Mouse (Mus musculus) testis, adult 2 months (tissue): ENCODE measurements around the gene Tpi1.

Source experiments
- CTCF ChIP-seq: fragments of 200-500 bp; IDR thresholded peaks from 2 replicates; pipeline ENCODE4 v1.5.1; 2012; ENCODE audit warnings: low read depth, mild to moderate bottlenecking, inconsistent platforms, low read length, moderate library complexity; ENCODE audit not compliant: control insufficient read depth, insufficient read depth, insufficient replicate concordance
- POLR2A ChIP-seq: fragments of 200-500 bp; IDR thresholded peaks from 2 replicates; pipeline ENCODE4 v1.6.1; 2012; ENCODE audit warnings: low read depth, mild to moderate bottlenecking, inconsistent platforms, low read length, moderate library complexity; ENCODE audit not compliant: control insufficient read depth

- no peak for TF ChIP-seq CTCF
- TF ChIP-seq POLR2A: no peak
Measured at GRCm38 (mm10) chr6:124834512-124835081, 20.5 kb upstream of the Tpi1 start.
